Mouse (Mus musculus) thymus, adult 2 months (tissue): ENCODE results near the gene Ccdc73.
A peak's percentile ranks its signal among the peaks of the same experiment; 100 is the strongest.

Experiments
- CTCF ChIP-seq: fragments of 200-500 bp; IDR thresholded peaks from 2 replicates; pipeline ENCODE4 v1.5.1; 2012; ENCODE audit warnings: mild to moderate bottlenecking, control low read depth, low read length, moderate library complexity, borderline replicate concordance; ENCODE audit not compliant: control insufficient read depth, poor library complexity, insufficient read depth; ENCODE audit errors: extremely low read depth
- POLR2A ChIP-seq: fragments of 200-500 bp; IDR thresholded peaks from 2 replicates; pipeline ENCODE4 v1.6.1; 2012; ENCODE audit warnings: mild to moderate bottlenecking, low read length, control low read depth, moderate library complexity; ENCODE audit not compliant: control insufficient read depth, poor library complexity, insufficient read depth; ENCODE audit errors: extremely low read depth

DNA sequence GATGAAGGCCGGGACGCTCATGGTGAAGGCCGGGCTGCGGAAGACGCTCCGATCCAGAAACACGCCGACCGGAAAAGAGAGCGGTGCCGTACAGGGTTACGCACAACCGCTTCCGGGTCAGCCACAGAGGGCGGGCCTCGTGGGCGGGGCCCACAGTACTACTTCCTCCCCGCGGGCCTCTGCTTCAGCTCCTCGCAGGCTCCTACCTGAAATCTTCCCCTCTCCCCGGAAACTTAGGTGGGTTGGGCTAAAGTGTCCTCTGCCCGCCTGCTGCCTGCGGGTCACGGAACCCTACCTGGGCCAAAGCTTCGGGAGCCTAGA is 149.3 kb downstream of the Ccdc73 start, which contains the start of gene Eif3m:
- TF ChIP-seq CTCF, result peak; percentile 20; the same call in 1 of the 2 replicates
- 0 out of 2 replicates have a peak, but pooled peaks have one; percentile 41 for TF ChIP-seq POLR2A
